In genomic region chr11:69662213-69662966, GRCm38 (mm10) we compare ENCODE assay signal across 8 mouse cellular contexts. TPM values are rescaled to one million over a fixed set of nuclear protein-coding genes. Genes with fewer than 3 reads are reported as not detected.
A peak's percentile ranks its signal among the peaks of the same experiment; 100 is the strongest.
DNase-seq lines count a peak whose midpoint lies in the region; ATAC-seq and TF ChIP-seq lines count a peak whose summit lies in the region.

TSS of gene Mpdu1 (minus strand) at chr11:69662642.

- H3K27ac ChIP-seq in forebrain, embryonic 13.5 days = peak within 1 kb of the TSS; percentile 97
- H3K27ac ChIP-seq in liver, postnatal 0 days (ENCODE audit: low read depth) = peak within 1 kb of the TSS; percentile 97
- H3K27ac ChIP-seq in neural tube, embryonic 14.5 days (ENCODE audit: low read depth, low read length) = peak within 1 kb of the TSS; percentile 82

- no peaks in the 10 kb centered on the region for H3K27me3 ChIP-seq in E14TG2a.4 (ENCODE audit: insufficient read depth, low read length)
- H3K27me3 ChIP-seq in forebrain, embryonic 13.5 days = no peaks in the 10 kb centered on the region
- H3K27me3 ChIP-seq in liver, postnatal 0 days (ENCODE audit: insufficient read depth, low read length) = no peaks in the 10 kb centered on the region
- no peaks in the 10 kb centered on the region for H3K27me3 ChIP-seq in neural tube, embryonic 14.5 days (ENCODE audit: control insufficient read depth, insufficient read depth, low read length)

- no peak for TF ChIP-seq CTCF in E14TG2a.4 (conservative IDR thresholded peaks at IDR 0.05; ENCODE audit: low read length)
- peak; percentile 61 for TF ChIP-seq CTCF in liver, postnatal 0 days (IDR thresholded peaks at IDR 0.05; ENCODE audit: low read depth)

- H3K36me3 ChIP-seq in E14TG2a.4 (ENCODE audit: insufficient read depth, low read length) = peaks cover 70% of the 10 kb centered on the region
- peaks cover 64% of the 10 kb centered on the region for H3K36me3 ChIP-seq in forebrain, embryonic 13.5 days (ENCODE audit: poor library complexity, severe bottlenecking)
- peaks cover 34% of the 10 kb centered on the region for H3K36me3 ChIP-seq in liver, postnatal 0 days (replicated peaks; ENCODE audit: insufficient read depth, low read length)
- H3K36me3 ChIP-seq in neural tube, embryonic 14.5 days (ENCODE audit: control insufficient read depth, insufficient read depth, low read length) = peaks cover 43% of the 10 kb centered on the region

- H3K9me3 ChIP-seq in E14TG2a.4 (ENCODE audit: low read length) = no peaks in the 10 kb centered on the region
- H3K9me3 ChIP-seq in forebrain, embryonic 13.5 days (replicated peaks) = no peaks in the 10 kb centered on the region
- H3K9me3 ChIP-seq in liver, postnatal 0 days (ENCODE audit: low read length) = no peaks in the 10 kb centered on the region
- no peaks in the 10 kb centered on the region for H3K9me3 ChIP-seq in neural tube, embryonic 14.5 days (ENCODE audit: control insufficient read depth, low read length)

- DNase-seq in c-Kit-positive CD71-positive TER-119-positive erythroid progenitor cells, embryonic 14.5 days (ENCODE audit: low spot score) = peak; percentile 91
- peak; percentile 96 for DNase-seq in heart, postnatal 10 days
- peak; percentile 82 for DNase-seq in large intestine, adult 2 months (ENCODE audit: low read depth, low spot score)
- DNase-seq in liver, postnatal 0 days = peak; percentile 93
- DNase-seq in testis, postnatal 10 days (ENCODE audit: low spot score) = peak; percentile 92

- peak within 1 kb of the TSS; percentile 82 for H3K4me3 ChIP-seq in E14TG2a.4 (replicated peaks; ENCODE audit: low read length)
- peak within 1 kb of the TSS; percentile 57 for H3K4me3 ChIP-seq in forebrain, embryonic 13.5 days
- H3K4me3 ChIP-seq in liver, postnatal 0 days (ENCODE audit: low read depth, low read length) = peak within 1 kb of the TSS; percentile 53
- H3K4me3 ChIP-seq in neural tube, embryonic 14.5 days (ENCODE audit: low read depth, low read length) = peak within 1 kb of the TSS; percentile 45

- peak within 1 kb of the TSS; percentile 61 for H3K4me2 ChIP-seq in forebrain, embryonic 13.5 days
- H3K4me2 ChIP-seq in liver, postnatal 0 days (ENCODE audit: low read depth, low read length) = peak within 1 kb of the TSS; percentile 66
- H3K4me2 ChIP-seq in neural tube, embryonic 14.5 days (ENCODE audit: low read depth, low read length) = peak within 1 kb of the TSS; percentile 56

- peaks cover 79% of the 10 kb centered on the region for H3K4me1 ChIP-seq in E14TG2a.4 (replicated peaks; ENCODE audit: low read depth, low read length)
- peaks cover 22% of the 10 kb centered on the region for H3K4me1 ChIP-seq in forebrain, embryonic 13.5 days
- peaks cover 25% of the 10 kb centered on the region for H3K4me1 ChIP-seq in liver, postnatal 0 days (ENCODE audit: insufficient read depth)
- H3K4me1 ChIP-seq in neural tube, embryonic 14.5 days (ENCODE audit: control insufficient read depth, insufficient read depth, low read length) = peaks cover 10% of the 10 kb centered on the region; the same call in 1 of the 2 replicates

- WGBS in forebrain, embryonic 13.5 days = under 1% methylated on average over 48 of the region's 48 CpGs
- WGBS in large intestine, adult 2 months = under 1% methylated on average over 48 of the region's 48 CpGs
- 1% methylated on average over 48 of the region's 48 CpGs for WGBS in liver, postnatal 0 days (ENCODE audit: insufficient replicate concordance)
- under 1% methylated on average over 48 of the region's 48 CpGs for WGBS in neural tube, embryonic 14.5 days

- peak; percentile 96 for ATAC-seq in forebrain, embryonic 13.5 days
- ATAC-seq in liver, postnatal 0 days = peak; percentile 95
- ATAC-seq in neural tube, embryonic 14.5 days (ENCODE audit: low read depth) = peak; percentile 95

- peak; percentile 64; the same call in 1 of the 2 replicates for TF ChIP-seq EP300 in liver, postnatal 0 days (IDR thresholded peaks at IDR 0.05; ENCODE audit: low read depth)

- H3K9ac ChIP-seq in forebrain, embryonic 13.5 days = peak within 1 kb of the TSS; percentile 71
- H3K9ac ChIP-seq in liver, postnatal 0 days (replicated peaks) = peak within 1 kb of the TSS; percentile 57
- peak within 1 kb of the TSS; percentile 51 for H3K9ac ChIP-seq in neural tube, embryonic 14.5 days (replicated peaks; ENCODE audit: low read depth, low read length)

- intact Hi-C loops in heart, postnatal 10 days (cut with DNase I) = loop anchor here (1.0 kb wide), 1 partner anchor 10 kb away; the partner anchor contains the start of gene Eif4a1

RNA-seq across cellular contexts. Expression of gene Mpdu1, which starts in this region (rescaled TPM):
- 89.4 and 95.2 TPM in 2 replicates for polyA plus RNA-seq in forebrain, embryonic 13.5 days (2015; fragmentation: Nextera tagmentation; extraction: Ambion mirVana)
- 10 to 100 TPM; 33.1 to 33.7 TPM for total RNA-seq in heart, postnatal 10 days (2021)
- 147 and 171 TPM in 2 replicates for polyA plus RNA-seq in large intestine, adult 2 months (2012; rRNA removed)
- polyA plus RNA-seq in liver, postnatal 0 days (2015; fragmentation: Nextera tagmentation; extraction: Ambion mirVana) = 36.9 and 41.0 TPM in 2 replicates
- 40.7 and 63.4 TPM in 2 replicates for polyA plus RNA-seq in neural tube, embryonic 14.5 days (2014; fragmentation: Nextera tagmentation; extraction: Ambion mirVana)

Comparison
In these comparisons a context has a peak if more than half of its experiments do, and no peak if none do; other contexts are left out.
1. Peak in every context shown above with its lines: DNase-seq, ATAC-seq, H3K4me3 ChIP-seq and H3K27ac ChIP-seq.